Mouse (Mus musculus) embryo, embryonic 10 days (tissue): ENCODE results near the gene Tedc1.
"Not testable (repeated sequence)": the region's sequence is repeated elsewhere in the genome, so short reads cannot be mapped to it uniquely, and the experiment has no call there.

ENCODE experiments used
- DNase-seq: peaks from one replicate; pipeline ENCODE4 v3.0.0-alpha.2; 2015; ENCODE audit warnings: low spot score

Gene Tedc1

DNA sequence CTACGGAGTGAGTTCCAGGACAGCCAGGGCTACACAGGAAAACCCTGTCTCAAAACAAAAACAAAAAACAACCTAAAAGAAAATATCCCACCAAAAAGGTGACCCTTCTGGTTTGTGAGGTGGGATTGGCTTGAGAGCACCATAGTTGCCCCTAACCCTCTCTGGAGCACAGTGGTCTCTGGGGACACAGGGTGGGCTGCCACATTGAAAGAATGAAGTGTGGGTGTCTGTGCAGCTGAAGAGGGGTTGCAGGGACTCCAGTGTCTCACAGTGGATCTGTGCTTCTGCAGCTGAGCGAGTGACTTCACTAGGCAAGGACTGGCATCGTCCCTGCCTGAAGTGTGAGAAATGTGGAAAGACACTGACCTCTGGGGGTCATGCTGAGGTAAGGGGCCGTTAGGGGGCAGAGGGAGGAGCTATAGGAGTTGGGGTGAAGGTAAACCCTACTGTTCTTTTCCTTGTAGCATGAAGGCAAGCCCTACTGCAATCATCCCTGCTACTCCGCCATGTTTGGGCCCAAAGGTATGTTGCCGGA lies 3.2 kb upstream of the Tedc1 start:
- no peak for DNase-seq

DNA sequence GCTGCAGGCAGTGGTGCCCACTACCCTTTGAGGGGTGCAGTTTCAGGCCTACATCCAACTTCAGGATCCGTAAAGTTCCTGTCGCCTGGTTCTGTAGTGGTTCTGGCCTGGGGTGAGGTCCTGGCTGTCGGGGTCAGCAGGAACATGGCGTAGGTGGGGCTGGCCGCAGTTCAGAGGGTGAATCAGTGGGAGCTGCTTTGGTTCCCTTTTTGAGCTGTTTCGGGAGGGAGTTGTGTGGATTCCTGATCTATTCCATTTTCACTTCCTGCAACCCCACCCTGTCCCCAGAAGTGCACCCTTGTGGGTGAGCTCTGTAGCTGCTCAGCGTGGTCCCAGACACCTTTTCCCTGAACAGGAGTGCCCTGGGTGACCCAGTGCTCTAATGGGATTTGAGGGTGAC lies 2.2 kb upstream of the Tedc1 start:
- no peak for DNase-seq

DNA sequence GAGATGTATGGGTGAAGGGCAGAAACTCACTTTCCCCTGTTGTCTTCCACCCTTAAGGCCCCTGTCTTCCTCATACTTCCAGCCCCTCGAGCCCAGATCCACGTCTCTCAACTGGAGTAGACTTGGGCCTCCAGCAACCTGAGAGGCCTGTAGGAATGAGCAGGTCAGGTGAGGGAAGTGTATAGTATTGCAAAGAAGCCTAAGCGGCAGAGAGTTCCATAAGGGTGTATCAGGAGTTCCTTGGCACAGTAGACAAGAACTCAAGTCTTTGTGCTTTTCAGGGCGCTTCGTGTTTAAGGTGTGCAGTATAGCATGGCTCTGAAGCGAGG lies 1.5 kb upstream of the Tedc1 start:
- no peak for DNase-seq

DNA sequence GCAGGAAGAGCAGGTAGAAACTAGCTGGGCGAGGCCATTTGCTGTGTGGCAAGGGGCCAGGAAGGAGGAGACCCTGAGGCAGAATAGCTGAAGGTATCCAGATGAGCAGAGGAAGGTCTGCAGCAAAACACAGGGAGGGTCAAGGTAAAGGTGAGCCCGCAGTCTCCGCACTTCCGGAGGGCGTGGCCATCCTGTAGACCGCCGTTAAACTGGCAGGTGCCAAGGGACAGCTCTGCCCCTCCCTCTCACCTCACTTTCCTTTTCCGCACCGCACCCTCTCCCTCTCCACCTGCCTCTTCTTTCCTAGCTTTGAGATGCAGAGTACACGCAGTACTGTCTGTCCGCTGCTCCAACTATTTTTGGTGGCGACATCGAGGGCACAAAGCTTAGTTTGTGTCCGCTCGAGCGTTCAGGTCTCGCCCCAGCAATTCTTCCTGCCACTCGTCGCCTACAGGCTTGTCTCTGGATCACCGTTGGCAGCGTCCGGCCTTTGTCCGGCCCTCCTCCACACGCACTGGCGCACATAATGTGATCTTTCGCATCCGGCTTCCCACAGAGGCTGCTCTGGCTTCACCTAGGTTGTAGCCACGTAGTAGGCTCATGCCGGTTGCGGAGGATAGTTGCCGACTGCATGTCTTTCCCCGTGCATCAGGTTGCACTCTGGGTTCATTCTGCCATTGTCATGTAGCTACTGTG lies 997 bp upstream of the Tedc1 start:
- DNase-seq, result peak; percentile 65

DNA sequence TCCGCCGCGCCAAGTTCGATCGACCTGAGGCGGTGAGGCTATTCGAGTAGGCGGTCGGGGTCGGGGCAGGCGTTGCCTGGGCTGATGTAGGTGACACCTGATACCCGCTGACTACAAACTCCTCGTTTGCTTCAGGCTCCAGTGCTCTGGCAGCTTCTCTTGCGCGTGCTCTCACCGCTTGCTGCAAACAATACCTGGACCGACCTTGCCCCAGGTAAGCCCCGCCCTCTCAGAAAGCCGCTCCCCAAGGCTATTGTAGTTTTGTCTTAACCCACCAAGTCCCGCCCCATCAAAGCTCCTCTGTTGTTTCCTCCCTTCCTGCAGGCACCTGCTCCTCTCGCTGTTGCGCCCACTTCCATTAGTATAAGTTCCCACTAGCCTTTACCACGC lies 314 bp downstream of the Tedc1 start:
- DNase-seq, result no peak

DNA sequence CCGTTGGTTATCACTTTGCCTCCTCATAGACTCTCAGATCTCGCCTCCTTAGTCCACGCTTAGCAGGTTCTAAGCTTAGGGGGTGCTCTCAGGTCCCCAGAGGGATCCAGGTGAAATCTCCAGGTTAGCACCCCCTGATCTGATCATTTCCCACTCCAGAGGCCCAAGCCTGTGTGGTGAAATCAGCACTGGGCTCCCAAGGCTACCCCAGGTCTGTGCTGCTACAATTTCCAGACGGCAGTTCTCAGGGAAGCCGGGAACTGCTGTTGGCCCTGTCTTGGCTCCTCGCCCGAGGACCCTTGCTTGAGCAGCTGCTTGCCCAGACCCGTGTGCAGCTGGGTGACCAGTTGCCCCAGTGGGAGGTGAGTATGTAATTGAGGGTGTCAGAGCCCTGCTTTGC lies 781 bp downstream of the Tedc1 start:
- no peak for DNase-seq

DNA sequence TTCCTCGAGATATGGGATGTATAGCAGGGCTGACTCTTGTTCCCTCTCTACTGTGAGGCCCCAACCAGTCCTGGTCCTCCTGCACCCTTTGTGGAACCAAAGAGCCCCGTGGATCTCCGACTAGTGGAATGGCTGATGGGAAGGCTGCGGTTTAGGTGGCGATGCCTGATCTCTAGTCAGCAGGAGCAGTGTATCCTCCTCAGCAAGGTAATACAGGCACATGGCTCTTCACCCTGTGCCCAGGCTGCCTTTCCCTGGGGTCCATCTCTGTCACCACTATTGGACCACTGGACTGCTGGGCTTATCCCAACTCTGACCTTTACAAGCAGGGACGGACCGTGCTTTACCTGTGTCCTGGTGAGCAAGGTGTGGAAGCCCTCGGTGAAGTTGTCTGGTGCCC lies 1.3 kb downstream of the Tedc1 start:
- DNase-seq, result no peak

DNA sequence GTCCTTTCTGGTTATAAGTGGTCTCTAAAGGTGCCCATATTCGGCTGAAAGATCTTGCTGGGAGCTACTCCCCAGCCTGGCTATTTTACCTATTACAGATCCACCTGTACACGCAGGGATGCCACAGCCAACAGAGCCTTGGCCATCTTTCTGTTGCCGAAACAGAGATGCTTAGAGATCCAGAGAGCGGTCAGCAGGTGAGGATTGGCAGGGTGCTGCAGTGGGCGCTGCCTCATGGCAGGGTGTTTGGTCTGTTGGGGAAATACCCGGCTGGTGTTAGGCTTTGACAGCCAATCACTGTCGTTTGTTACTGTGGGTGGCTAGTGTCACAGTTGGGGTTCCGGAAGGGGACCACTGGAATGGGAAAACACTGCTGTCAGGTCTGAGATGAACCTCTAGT lies 1.8 kb downstream of the Tedc1 start:
- DNase-seq, result no peak

DNA sequence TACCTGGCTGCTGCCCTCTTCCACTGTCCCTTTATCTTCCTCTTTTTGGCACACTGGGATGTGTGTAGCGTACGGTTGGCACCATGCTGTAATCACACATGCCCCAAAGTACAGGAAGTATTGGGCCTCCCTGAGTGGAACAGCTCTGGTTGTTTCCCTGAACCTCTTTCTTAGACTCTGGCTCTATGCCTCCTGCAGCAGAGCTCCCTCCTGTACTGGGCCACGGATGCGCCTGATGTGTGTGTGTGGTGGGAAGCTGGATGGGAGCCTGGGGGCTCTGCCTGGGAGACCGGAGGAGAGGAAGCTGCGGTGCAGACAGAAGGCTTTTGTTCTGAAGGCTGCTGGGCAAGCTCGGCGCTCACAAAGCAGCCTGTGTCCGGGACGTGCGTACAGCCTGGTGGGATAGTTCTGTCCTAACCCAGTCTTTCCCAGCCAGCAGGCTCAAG lies 7.4 kb downstream of the Tedc1 start:
- peak; percentile 36 for DNase-seq

DNA sequence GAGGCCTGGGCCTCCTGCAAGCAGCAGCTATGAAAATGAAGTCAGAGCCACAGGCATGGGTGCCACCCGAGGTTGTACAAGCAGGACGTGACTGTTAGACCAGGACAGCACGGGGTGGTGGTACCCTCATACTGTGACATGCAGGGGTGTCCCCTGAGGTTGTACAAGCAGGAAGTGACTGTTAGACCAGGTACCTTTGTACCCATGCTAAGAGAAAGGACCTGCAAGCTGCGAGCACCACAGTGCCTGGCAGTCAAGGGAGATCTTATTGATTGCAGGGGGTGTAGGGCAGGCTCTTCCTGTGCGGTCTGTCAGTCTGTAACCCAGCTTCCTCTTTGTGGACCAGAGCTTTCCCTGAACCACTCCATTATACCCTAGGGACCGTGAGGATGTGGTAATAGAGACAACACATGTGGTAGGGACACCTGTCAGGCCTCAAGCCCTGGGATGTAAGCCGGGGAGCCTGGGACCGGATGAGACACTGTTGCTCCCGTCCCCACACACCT lies 11.9 kb downstream of the Tedc1 start:
- no peak for DNase-seq

DNA sequence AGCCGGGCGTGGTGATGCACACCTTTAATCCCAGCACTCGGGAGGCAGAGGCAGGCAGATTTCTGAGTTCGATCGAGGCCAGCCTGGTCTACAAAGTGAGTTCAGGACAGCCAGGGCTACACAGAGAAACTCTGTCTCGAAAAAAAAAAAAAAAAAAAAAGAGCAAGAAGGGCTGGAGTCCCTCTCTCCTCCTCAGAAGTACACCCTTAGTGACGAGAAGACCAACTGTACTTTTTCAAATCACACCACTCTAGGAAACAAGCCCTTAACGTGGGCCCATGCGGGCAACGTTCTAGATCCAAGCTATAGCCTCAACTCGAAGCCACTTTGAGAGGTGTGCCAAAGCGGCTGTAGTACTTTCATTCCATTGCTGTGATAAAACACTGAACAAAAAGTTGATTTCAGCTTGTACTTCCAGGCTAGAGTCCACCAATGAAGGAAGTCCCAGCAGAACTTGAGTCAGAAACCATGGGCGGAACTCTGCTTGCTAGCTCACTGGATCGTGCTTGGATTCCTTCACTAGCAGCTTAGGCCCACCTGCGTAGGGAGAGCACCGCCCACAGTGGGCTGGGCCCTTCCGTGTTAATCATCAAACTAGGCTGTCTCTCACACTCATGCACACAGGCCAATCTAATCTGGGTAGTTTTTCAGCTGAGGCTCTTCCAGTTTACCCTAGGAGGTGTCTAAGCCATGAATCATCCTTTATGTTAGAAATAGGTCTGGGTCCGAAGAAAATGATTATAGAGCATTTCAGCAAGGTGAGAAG lies 20.9 kb downstream of the Tedc1 start:
- DNase-seq, result no peak

DNA sequence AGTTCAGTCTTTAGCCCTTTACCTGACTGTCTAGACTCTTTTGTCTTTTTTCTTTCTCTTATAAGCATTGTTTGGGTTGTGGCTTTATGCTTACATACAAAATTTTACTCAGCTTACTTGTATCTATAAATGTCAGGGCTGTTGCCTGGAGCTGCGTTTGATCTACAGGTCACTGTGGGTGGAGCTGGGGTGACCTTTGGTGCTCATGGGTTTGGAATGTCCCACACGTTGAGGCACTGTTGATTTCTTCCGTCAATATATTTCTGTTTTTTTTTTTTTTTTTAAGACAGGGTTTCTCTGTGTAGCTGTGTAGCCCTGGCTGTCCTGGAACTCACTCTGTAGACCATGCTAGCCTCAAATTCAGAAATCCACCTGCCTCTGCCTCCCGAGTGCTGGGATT lies 24.8 kb downstream of the Tedc1 start:
- no peak for DNase-seq

DNA sequence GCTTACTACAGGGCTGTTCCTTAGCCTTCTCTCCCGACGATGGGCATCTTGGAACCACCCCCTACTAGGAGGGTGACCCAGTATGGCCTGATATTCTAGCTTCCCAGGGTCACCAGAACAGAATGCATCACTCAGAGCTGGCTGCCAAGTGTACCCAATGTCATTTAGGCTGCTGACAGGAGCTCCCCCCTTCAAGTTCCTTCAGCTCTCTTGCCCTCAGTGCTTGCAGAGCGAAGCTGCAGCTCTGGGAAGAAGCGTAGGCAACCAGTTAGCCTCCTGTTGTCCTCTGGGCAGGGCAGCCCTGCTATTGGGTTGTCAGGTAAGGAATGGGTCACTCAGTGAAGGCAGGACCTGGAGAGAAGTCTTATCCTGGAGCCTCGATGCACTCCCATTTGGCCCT lies 28.7 kb downstream of the Tedc1 start:
- no peak for DNase-seq

DNA sequence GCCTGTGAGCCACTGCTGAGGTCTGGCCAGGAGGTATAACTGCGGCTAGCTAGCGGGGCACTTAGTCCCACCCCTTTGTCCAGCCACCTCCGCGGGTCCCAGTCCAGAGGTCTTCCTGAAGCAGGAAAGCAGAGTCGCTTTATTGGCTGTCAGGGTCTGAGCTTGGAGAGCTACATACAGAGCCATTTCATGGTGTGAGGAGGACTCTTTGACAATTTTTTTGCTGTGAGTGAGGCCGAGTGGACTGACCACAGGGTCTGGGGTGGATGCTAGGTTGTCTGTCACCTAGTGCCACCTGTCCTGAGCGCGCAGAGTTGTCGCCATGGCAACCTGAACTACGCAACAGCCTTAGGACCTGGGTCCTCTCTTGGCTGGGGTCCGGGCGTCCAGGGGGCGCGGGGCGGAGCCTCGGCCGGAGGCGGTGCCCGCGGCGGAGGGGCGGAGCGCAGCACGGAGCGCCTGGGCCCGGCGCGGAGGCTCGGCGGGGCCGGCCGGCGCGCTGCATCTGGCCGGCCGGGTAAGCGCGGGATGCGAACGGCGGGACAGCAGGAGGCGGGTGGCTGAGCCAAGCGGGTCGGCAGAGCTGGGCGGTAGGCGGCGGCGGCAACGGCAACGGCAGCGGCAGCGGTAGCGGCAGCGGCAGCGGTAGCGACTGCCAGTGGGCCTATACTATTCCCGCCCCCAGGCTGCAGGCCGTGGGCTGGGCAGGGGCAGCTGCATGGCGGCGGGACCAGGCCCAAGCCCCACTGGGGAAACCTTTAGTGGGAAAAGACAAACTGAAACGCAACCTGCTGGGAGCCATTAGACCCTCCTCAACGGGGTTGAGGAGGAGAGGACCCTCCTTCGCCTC lies 29.4 kb downstream of the Tedc1 start, which contains the start of gene Tmem121:
Gene Tmem121 (plus strand): TSS at position 489 of the 850 bp plus-strand sequence.
- peak; percentile 58 for DNase-seq

DNA sequence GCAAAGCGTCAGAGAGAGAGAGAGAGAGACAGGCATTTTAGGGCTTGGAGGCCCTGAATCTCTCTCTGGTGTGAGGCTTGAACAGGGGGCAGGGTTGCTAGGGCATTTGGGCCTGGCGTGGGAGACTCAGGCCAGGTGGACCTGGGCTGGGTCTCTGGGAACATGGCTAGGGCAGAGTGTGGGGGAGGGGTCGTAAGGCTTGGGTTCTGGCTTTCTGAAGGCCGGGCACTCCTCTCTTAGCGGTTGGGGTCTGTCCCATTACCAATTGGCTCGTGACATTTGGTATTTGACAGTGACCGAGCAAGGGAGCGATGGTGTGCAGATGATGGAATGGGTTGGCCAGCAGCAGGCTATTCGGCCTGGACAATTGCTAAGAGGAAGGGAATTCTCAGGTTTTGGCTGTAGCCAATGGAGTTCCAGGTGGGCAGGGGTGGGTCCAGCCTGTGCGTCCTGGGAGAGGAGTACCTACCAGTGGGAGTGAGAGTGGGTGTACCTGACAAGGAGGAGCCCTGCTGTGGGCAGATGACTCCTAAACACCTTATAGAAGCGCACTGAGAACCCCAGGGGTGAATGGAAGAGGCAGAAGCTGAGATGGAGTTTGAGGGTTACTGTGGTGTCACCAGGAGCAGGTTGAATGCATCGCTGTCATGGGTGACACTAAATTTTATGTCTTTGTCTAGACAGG lies 30.2 kb downstream of the Tedc1 start:
- DNase-seq, result no peak

DNA sequence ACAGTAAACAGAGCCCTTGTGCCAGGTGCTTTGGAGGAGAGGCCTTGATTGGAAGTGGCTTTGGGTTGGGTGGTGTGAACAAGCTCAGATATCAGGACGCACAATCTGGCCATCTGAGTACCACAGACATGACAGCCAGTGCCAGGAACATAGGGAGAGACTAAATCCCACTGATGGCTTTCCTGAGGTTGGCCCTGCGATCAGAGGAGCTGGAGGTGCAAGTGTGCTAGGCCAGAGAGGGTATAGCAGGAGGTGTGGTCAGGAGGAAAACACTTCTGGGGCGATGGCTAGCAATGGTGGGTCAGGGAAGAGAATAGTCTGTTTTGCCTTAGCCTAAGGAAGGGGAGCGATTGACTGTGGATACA lies 30.8 kb downstream of the Tedc1 start:
- no peak for DNase-seq

DNA sequence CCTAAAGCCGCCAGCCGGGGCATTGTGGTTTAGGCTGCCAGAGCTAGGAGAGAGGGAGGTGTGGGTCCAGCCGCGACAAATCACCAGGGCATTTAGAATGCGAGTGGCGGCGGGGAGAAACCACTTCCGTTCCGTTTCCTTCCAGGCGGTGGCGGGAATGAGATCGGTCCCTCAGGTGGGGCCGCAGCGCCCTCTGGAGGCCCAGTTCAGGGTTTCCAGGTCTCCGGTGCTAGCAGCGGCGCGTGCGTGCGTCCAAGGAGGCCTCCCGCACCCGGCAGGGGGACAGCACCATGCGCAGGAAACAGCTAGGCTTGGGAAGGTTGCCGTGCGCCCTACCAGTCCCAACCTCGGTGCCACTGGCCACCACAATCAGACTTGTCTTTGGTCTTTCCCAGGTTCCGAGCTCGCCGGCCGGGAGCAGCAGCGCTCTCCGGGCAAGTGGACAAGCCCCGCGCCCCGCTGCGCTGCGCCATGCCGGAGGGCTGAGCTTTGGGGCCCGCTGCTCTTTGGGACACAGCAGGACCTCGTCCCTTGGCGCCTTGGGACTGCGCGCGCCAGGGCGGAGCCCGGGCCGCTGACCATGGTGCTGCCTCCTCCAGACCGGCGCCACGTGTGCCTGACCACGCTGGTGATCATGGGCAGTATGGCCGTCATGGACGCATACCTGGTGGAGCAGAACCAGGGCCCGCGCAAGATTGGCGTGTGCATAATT lies 31.5 kb downstream of the Tedc1 start:
- DNase-seq, result peak; percentile 91

DNA sequence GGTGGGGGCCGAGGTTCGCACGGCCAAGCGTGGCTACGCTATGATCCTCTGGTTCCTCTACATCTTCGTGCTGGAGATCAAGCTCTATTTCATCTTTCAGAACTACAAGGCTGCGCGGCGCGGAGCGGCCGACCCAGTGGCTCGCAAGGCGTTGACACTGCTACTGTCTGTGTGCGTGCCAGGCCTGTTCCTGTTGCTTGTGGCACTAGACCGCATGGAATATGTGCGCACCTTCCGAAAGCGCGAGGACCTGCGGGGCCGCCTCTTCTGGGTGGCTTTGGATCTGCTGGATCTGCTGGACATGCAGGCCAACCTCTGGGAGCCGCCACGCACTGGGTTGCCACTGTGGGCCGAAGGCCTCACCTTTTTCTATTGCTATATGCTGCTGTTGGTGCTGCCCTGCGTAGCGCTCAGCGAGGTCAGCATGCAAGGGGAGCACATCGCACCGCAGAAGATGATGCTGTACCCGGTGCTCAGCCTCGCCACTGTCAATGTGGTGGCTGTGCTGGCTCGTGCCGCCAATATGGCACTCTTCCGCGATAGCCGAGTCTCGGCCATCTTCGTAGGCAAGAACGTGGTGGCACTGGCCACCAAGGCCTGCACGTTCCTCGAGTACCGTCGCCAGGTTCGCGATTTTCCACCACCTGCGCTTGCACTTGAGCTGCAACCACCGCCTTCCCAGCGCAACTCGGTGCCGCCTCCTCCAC lies 32.3 kb downstream of the Tedc1 start:
- DNase-seq, result no peak

DNA sequence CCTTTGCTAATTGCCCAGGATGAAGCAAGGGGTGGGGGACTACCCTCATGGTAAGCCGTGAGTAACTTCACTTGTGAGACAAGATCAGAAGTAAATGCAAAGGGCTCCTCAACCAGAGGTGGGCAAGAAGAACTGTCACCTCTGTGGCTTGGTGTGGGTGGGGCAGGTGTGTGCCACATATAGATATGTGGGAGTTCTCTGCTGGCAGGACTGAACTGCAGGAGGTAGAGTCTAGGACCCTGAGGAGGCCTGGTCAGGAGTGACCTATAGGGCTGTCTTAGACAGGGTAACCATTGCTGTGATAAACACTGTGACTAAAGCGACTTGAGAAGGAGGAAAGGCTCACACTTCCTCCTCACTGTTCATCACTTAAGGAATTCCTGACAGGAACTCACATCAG lies 37.2 kb downstream of the Tedc1 start:
- no peak for DNase-seq

DNA sequence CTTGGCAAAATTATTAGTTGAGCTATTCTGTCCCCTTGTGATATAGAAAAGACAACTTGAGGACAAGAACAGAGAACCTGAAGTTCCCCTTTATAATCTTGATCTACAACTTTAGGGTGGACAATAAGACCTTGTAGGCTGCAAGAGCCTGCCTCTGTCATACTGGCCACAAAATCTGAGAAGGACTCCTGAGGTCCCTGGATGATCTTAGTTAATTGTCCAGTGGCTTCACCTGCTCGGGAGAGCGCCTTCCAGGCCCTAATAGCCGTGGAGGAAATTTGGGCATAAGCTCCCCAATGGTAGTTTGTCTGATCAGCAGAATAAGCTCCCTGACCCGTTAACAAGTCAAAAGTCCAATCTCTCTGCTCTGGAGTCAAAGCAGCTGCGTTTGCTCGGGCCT lies 42.9 kb downstream of the Tedc1 start:
- not testable (repeated sequence) for DNase-seq

DNA sequence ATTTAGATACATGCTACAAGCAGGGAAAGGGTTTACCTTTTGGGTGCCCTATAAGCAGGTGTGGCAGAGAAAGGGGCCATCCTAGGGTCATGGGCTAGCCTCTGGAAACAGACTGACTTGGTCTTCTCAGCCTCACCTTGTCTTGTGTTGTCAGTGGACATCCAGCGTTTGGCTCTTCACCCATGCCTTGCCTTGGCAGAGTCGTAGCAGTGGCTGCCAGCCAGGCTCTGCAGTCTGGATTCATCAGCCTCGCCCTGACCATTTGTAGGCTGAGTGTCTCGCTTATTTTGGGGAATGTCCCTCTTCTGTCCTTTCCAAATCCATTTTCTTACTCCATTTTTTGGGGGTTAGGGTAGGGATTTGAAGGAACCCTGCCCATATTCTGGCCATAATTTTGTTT lies 45.1 kb downstream of the Tedc1 start:
- DNase-seq, result no peak
